Mouse (Mus musculus) bone marrow macrophage, adult 2 months (primary cell): ENCODE data around the gene Clba1.

Source experiments
- CTCF ChIP-seq: IDR thresholded peaks from 2 replicates; pipeline ENCODE4 v1.5.1; 2012; ENCODE audit warnings: low read depth, mild to moderate bottlenecking, low read length, moderate library complexity
- POLR2A ChIP-seq: IDR thresholded peaks from 2 replicates; pipeline ENCODE4 v1.6.1; 2012; ENCODE audit warnings: mild to moderate bottlenecking, low read depth, low read length, borderline replicate concordance

- TF ChIP-seq POLR2A (peak; percentile 66; the same call in 1 of the 2 replicates), CTCF (no peak)
Measured at GRCm38 (mm10) chr12:112829244-112829864, 20.6 kb downstream of the Clba1 start, which contains the start of gene Cdca4.
